Mouse (Mus musculus) CH12.LX (cell line): ENCODE data around the gene Gfod2. TPM values are rescaled to one million over a fixed set of nuclear protein-coding genes. Genes with fewer than 3 reads are reported as not detected.

Experiments
- DNase-seq: peaks from one replicate; pipeline ENCODE4 v3.0.0-alpha.2; 2013; ENCODE audit errors: extremely low read depth
- H3K27ac ChIP-seq: 2 replicates; pipeline ENCODE4 v1.5.1; 2012; ENCODE audit warnings: low read depth, mild to moderate bottlenecking, control low read depth, moderate library complexity; ENCODE audit not compliant: insufficient read depth
- H3K27me3 ChIP-seq: replicated peaks from 2 replicates; pipeline ENCODE3; 2012; ENCODE audit warnings: inconsistent platforms
- H3K36me3 ChIP-seq, 2 experiments: replicated peaks in 1 of 2; 2 replicates each; pipeline versions ENCODE3 to v1.6.1; 2012; ENCODE audit warnings: inconsistent platforms in 1 of 2, low read length in 1 of 2, mild to moderate bottlenecking in 1 of 2, mixed read lengths in 1 of 2, moderate library complexity in 1 of 2; ENCODE audit not compliant: control insufficient read depth in 1 of 2, insufficient read depth in 1 of 2
- H3K4me1 ChIP-seq, 2 experiments: 2 replicates each; pipeline ENCODE4 v1.6.1; 2012; ENCODE audit warnings: inconsistent platforms in 1 of 2, moderate library complexity in 1 of 2; ENCODE audit not compliant: insufficient read depth in 2 of 2, control insufficient read depth in 1 of 2
- H3K4me2 ChIP-seq: 2 replicates; pipeline ENCODE4 v1.6.1; 2012; ENCODE audit warnings: low read depth, mild to moderate bottlenecking, control low read depth; ENCODE audit not compliant: poor library complexity, insufficient read depth, severe bottlenecking
- H3K4me3 ChIP-seq, 3 experiments: fragments of 150-350 bp in 1 of 3; sonication (generic) in 1 of 3; replicated peaks in 1 of 3; 2 replicates each; pipeline versions ENCODE3 to v1.5.1; 2011 to 2012; ENCODE audit warnings: low read depth in 2 of 3, low read length in 2 of 3, mild to moderate bottlenecking in 2 of 3, moderate library complexity in 2 of 3, control low read depth in 1 of 3, improper control_type of control experiment in 1 of 3, inconsistent platforms in 1 of 3, mixed read lengths in 1 of 3; ENCODE audit not compliant: poor library complexity in 1 of 3
- H3K79me2 ChIP-seq: replicated peaks from 2 replicates; pipeline ENCODE4 v1.6.1; 2012; ENCODE audit warnings: mild to moderate bottlenecking, moderate library complexity; ENCODE audit not compliant: control insufficient read depth, poor library complexity, insufficient read depth, severe bottlenecking; ENCODE audit errors: extremely low read depth
- H3K9ac ChIP-seq: 2 replicates; pipeline ENCODE4 v1.6.1; 2012; ENCODE audit warnings: low read depth, mild to moderate bottlenecking, control low read depth, moderate library complexity; ENCODE audit not compliant: insufficient read depth
- H3K9me3 ChIP-seq: replicated peaks from 2 replicates; pipeline ENCODE3; 2012; ENCODE audit warnings: low read length, inconsistent platforms, mixed read lengths
- BHLHE40 ChIP-seq: IDR thresholded peaks from 2 replicates; pipeline ENCODE4 v1.6.1; 2011; ENCODE audit warnings: mild to moderate bottlenecking, low read depth, low read length, improper control_type of control experiment
- CHD1 ChIP-seq: IDR thresholded peaks from 2 replicates; pipeline ENCODE4 v1.6.1; 2012; ENCODE audit warnings: low read depth, low read length, improper control_type of control experiment, inconsistent platforms
- CHD2 ChIP-seq: IDR thresholded peaks from 2 replicates; pipeline ENCODE4 v1.6.1; 2011; ENCODE audit warnings: low read length, improper control_type of control experiment
- CTCF ChIP-seq, 2 experiments: IDR thresholded peaks in 1 of 2; conservative IDR thresholded peaks in 1 of 2; 2 replicates each; pipeline ENCODE4 v1.5.1; 2011 to 2012; ENCODE audit warnings: low read depth in 2 of 2, low read length in 2 of 2, improper control_type of control experiment in 1 of 2, inconsistent platforms in 1 of 2, mild to moderate bottlenecking in 1 of 2, moderate library complexity in 1 of 2
- E2F4 ChIP-seq: IDR thresholded peaks from 2 replicates; pipeline ENCODE4 v1.6.1; 2011; ENCODE audit warnings: low read depth, low read length, improper control_type of control experiment; ENCODE audit not compliant: insufficient replicate concordance
- EP300 ChIP-seq: IDR thresholded peaks from 2 replicates; pipeline ENCODE4 v1.6.1; 2011; ENCODE audit warnings: low read length, improper control_type of control experiment
- ETS1 ChIP-seq: conservative IDR thresholded peaks from 2 replicates; pipeline ENCODE4 v1.6.1; 2012; ENCODE audit warnings: low read depth, mild to moderate bottlenecking, inconsistent platforms, low read length, improper control_type of control experiment, moderate library complexity
- GABPA ChIP-seq: IDR thresholded peaks from 2 replicates; pipeline ENCODE4 v1.6.1; 2012; ENCODE audit warnings: low read depth, low read length, improper control_type of control experiment, inconsistent platforms; ENCODE audit not compliant: insufficient replicate concordance
- HCFC1 ChIP-seq: IDR thresholded peaks from 2 replicates; pipeline ENCODE4 v1.6.1; 2012; ENCODE audit warnings: low read depth, mild to moderate bottlenecking, inconsistent platforms, low read length, improper control_type of control experiment
- IRF4 ChIP-seq: IDR thresholded peaks from 2 replicates; pipeline ENCODE4 v1.6.1; 2014; ENCODE audit warnings: low read depth, mild to moderate bottlenecking, inconsistent platforms, low read length, improper control_type of control experiment
- JUN ChIP-seq: IDR thresholded peaks from 2 replicates; pipeline ENCODE4 v1.6.1; 2011; ENCODE audit warnings: low read depth, mild to moderate bottlenecking, low read length, improper control_type of control experiment, moderate library complexity; ENCODE audit not compliant: insufficient read depth
- KAT2A ChIP-seq: IDR thresholded peaks from 2 replicates; pipeline ENCODE4 v1.6.1; 2012; ENCODE audit warnings: low read length, improper control_type of control experiment, inconsistent platforms; ENCODE audit not compliant: insufficient replicate concordance
- MAFK ChIP-seq: IDR thresholded peaks from 2 replicates; pipeline ENCODE4 v1.6.1; 2011; ENCODE audit warnings: low read length, improper control_type of control experiment; ENCODE audit not compliant: insufficient replicate concordance
- MAX ChIP-seq: IDR thresholded peaks from 2 replicates; pipeline ENCODE4 v1.6.1; 2011; ENCODE audit warnings: low read length, improper control_type of control experiment
- MEF2A ChIP-seq: IDR thresholded peaks from 2 replicates; pipeline ENCODE4 v1.6.1; 2014; ENCODE audit warnings: low read depth, mild to moderate bottlenecking, inconsistent platforms, low read length, improper control_type of control experiment, borderline replicate concordance
- NELFE ChIP-seq: IDR thresholded peaks from 2 replicates; pipeline ENCODE4 v1.6.1; 2011; ENCODE audit warnings: low read depth, low read length, improper control_type of control experiment
- NRF1 ChIP-seq: IDR thresholded peaks from 2 replicates; pipeline ENCODE4 v1.6.1; 2014; ENCODE audit warnings: low read depth, mild to moderate bottlenecking, inconsistent platforms, low read length, improper control_type of control experiment, moderate library complexity
- PAX5 ChIP-seq: IDR thresholded peaks from 2 replicates; pipeline ENCODE4 v1.6.1; 2012; ENCODE audit warnings: low read length, inconsistent platforms, mixed read lengths
- RAD21 ChIP-seq: IDR thresholded peaks from 2 replicates; pipeline ENCODE4 v1.6.1; 2011; ENCODE audit warnings: low read depth, mild to moderate bottlenecking, low read length, improper control_type of control experiment, moderate library complexity
- SMC3 ChIP-seq: IDR thresholded peaks from 2 replicates; pipeline ENCODE4 v1.6.1; 2011; ENCODE audit warnings: low read depth, low read length, improper control_type of control experiment
- TBP ChIP-seq: conservative IDR thresholded peaks from 2 replicates; pipeline ENCODE4 v1.6.1; 2011; ENCODE audit warnings: low read depth, low read length, improper control_type of control experiment
- TCF12 ChIP-seq: IDR thresholded peaks from 2 replicates; pipeline ENCODE4 v1.6.1; 2014; ENCODE audit warnings: low read depth, mild to moderate bottlenecking, inconsistent platforms, low read length, improper control_type of control experiment
- UBTF ChIP-seq: IDR thresholded peaks from 2 replicates; pipeline ENCODE4 v1.6.1; 2012; ENCODE audit warnings: low read depth, mild to moderate bottlenecking, inconsistent platforms, low read length, improper control_type of control experiment, moderate library complexity
- USF1 ChIP-seq: IDR thresholded peaks from 2 replicates; pipeline ENCODE4 v1.6.1; 2014; ENCODE audit warnings: low read depth, mild to moderate bottlenecking, inconsistent platforms, low read length, improper control_type of control experiment
- USF2 ChIP-seq: conservative IDR thresholded peaks from 2 replicates; pipeline ENCODE4 v1.6.1; 2011; ENCODE audit warnings: low read depth, low read length, improper control_type of control experiment
- ZC3H11A ChIP-seq: IDR thresholded peaks from 2 replicates; pipeline ENCODE4 v1.6.1; 2012; ENCODE audit warnings: low read depth, mild to moderate bottlenecking, inconsistent platforms, low read length, improper control_type of control experiment
- ZKSCAN1 ChIP-seq: IDR thresholded peaks from 2 replicates; pipeline ENCODE4 v1.6.1; 2012; ENCODE audit warnings: low read depth, inconsistent platforms, low read length, improper control_type of control experiment, borderline replicate concordance
- ZMIZ1 ChIP-seq: IDR thresholded peaks from 2 replicates; pipeline ENCODE4 v1.6.1; 2012; ENCODE audit warnings: low read depth, mild to moderate bottlenecking, inconsistent platforms, low read length, improper control_type of control experiment
- ZNF384 ChIP-seq: IDR thresholded peaks from 2 replicates; pipeline ENCODE4 v1.6.1; 2012; ENCODE audit warnings: low read depth, low read length, improper control_type of control experiment, inconsistent platforms
- dilution Hi-C: fragments of 300-500 bp; cut with MboI; formaldehyde crosslinking; loops from 2 replicates; pipeline ENCODE4 v1.14.3; 2020; ENCODE audit warnings: low sequenced_read_pairs; ENCODE audit not compliant: extremely low pct_unique_long_range_greater_than_20kb, extremely low pct_ligation_motif_present
- in situ Hi-C: fragments of 300-500 bp; cut with MboI; formaldehyde crosslinking; loops from 3 replicates; pipeline ENCODE4 v1.14.3; 2019; ENCODE audit warnings: low sequenced_read_pairs, low pct_ligation_motif_present, low pct_unique_long_range_greater_than_20kb, mixed read lengths
- polyA plus RNA-seq: library from polyadenylated mRNA; unstranded; fragments of >175 nt; gene quantifications from 2 replicates; pipeline ENCODE4 v1.2.1, GENCODE M21; 2012; ENCODE audit warnings: low read depth; ENCODE audit not compliant: insufficient read length
- total RNA-seq, 2 experiments: library from RNA; depleted of rRNA; stranded (reverse); fragments of 300-350 nt in 1 of 2; fragments of >200 nt in 1 of 2; gene quantifications; 2 replicates each; pipeline ENCODE4 v1.2.3; 2012 to 2014

Gene Gfod2
- total and polyA plus RNA-seq, 3 experiments = 1.7 to 3.1 (median 3.1) TPM

GRCm38 (mm10) chr8:105686551-105686950 lies 71.9 kb downstream of the Gfod2 start:
- H3K4me3 ChIP-seq = peak overlapping the region; percentile 58 to 70 (median 68)
- no peaks in the 10 kb centered on the region for H3K9me3 ChIP-seq
- peaks cover 41 to 72% of the 10 kb centered on the region in 2 experiments for H3K36me3 ChIP-seq
- peak overlapping the region; percentile 81; the same call in 1 of the 2 replicates for H3K27ac ChIP-seq
- no peaks in the 10 kb centered on the region for H3K79me2 ChIP-seq
- no peak for TF ChIP-seq CTCF (conservative IDR thresholded peaks at IDR 0.05 in 1 of 2, IDR thresholded peaks at IDR 0.05 in 1 of 2; ENCODE audit: low read depth in 2 of 2, low read length in 2 of 2)
- TF ChIP-seq PAX5 = no peak
- no peak for TF ChIP-seq NRF1
- no peak for TF ChIP-seq BHLHE40
- TF ChIP-seq HCFC1 = no peak
- TF ChIP-seq MAFK = no peak
- no peak for TF ChIP-seq ETS1
- no peak for TF ChIP-seq KAT2A
- no peak for TF ChIP-seq GABPA
- TF ChIP-seq ZKSCAN1 = no peak
- TF ChIP-seq SMC3 = no peak
- no peak for TF ChIP-seq CHD1
- no peak for TF ChIP-seq TBP
- TF ChIP-seq TCF12 = no peak
- no peak for TF ChIP-seq NELFE
- TF ChIP-seq IRF4 = no peak
- no peak for TF ChIP-seq MAX
- TF ChIP-seq ZC3H11A = no peak
- no peak for TF ChIP-seq UBTF
- DNase-seq = peak; percentile 18
- no peaks in the 10 kb centered on the region for H3K27me3 ChIP-seq
- in situ Hi-C loops = loop anchor here (5.0 kb wide), 1 partner anchor 49 kb away; the partner anchor contains the start of genes Agrp and Ctcf
- dilution Hi-C loops = no loop called here
- peaks cover 2 to 56% of the 10 kb centered on the region in 2 experiments; a peak in 2 of 4 replicates for H3K4me1 ChIP-seq
- peak overlapping the region; percentile 92 for H3K4me2 ChIP-seq
- peak overlapping the region; percentile 78 for H3K9ac ChIP-seq

GRCm38 (mm10) chr8:105685796-105686308 lies 72.6 kb downstream of the Gfod2 start, which contains the start of gene Carmil2:
Carmil2 (plus strand) TSS chr8:105686274.
- Histone ChIP-seq H3K27me3 (no peaks in the 10 kb centered on the region), H3K36me3 (peaks cover 42 to 72% of the 10 kb centered on the region in 2 experiments), H3K4me1 (peaks cover 2 to 56% of the 10 kb centered on the region in 2 experiments; a peak in 2 of 4 replicates), H3K27ac (peak within 1 kb of the TSS; percentile 81), H3K9me3 (no peaks in the 10 kb centered on the region), H3K4me3 (peak within 1 kb of the TSS; percentile 58 to 70 (median 68)), H3K9ac (peak within 1 kb of the TSS; percentile 78), H3K4me2 (peak within 1 kb of the TSS; percentile 92), H3K79me2 (no peaks in the 10 kb centered on the region)
- dilution Hi-C loops = no loop called here
- DNase-seq = peak; percentile 79
- in situ Hi-C loops = loop anchor here (5.0 kb wide), 1 partner anchor 49 kb away; the partner anchor contains the start of genes Agrp and Ctcf
- TF ChIP-seq RAD21 (peak; percentile 85), UBTF (peak; percentile 96), MAX (peak; percentile 87; the same call in 1 of the 2 replicates), CHD2 (no peak; the same call in 1 of the 2 replicates), USF1 (no peak), ZMIZ1 (peak; percentile 80), NELFE (peak; percentile 76), ZNF384 (no peak; the same call in 1 of the 2 replicates), HCFC1 (peak; percentile 59), IRF4 (peak; percentile 43; the same call in 1 of the 2 replicates), USF2 (no peak), ZKSCAN1 (no peak), BHLHE40 (no peak; the same call in 1 of the 2 replicates), MEF2A (no peak), KAT2A (no peak), GABPA (no peak), CTCF (conservative IDR thresholded peaks at IDR 0.05 in 1 of 2, IDR thresholded peaks at IDR 0.05 in 1 of 2; ENCODE audit: low read depth in 2 of 2, low read length in 2 of 2) (peak; percentile 85 to 96), EP300 (no peak; the same call in 1 of the 2 replicates), JUN (no peak), E2F4 (peak; percentile 95; the same call in 1 of the 2 replicates)
